Mouse (Mus musculus) lung, embryonic 14.5 days (tissue): ENCODE measurements around the gene Arhgap18. TPM values are rescaled to one million over a fixed set of nuclear protein-coding genes. Genes with fewer than 3 reads are reported as not detected.

Source experiments
- ATAC-seq: fragments of 200-750 bp; cut with Nextera tagmentation; 2 replicates; pipeline ENCODE4 v1.8.0; 2017; ENCODE audit warnings: mild to moderate bottlenecking, moderate TSS enrichment, moderate library complexity; ENCODE audit not compliant: insufficient read depth
- DNase-seq: peaks from one replicate; pipeline ENCODE4 v3.0.0-alpha.2; 2015
- H3K27ac ChIP-seq: fragments of 300-500 bp; sonication (generic); 2 replicates; pipeline ENCODE4 v1.5.1; 2014; ENCODE audit warnings: low read depth, mild to moderate bottlenecking, moderate library complexity
- H3K27me3 ChIP-seq: fragments of 300-500 bp; sonication (generic); 2 replicates; pipeline ENCODE4 v1.6.1; 2014; ENCODE audit warnings: low read length, control low read depth; ENCODE audit not compliant: insufficient read depth
- H3K36me3 ChIP-seq: fragments of 300-500 bp; sonication (generic); 2 replicates; pipeline ENCODE4 v1.6.1; 2014; ENCODE audit warnings: control low read depth; ENCODE audit not compliant: insufficient read depth
- H3K4me1 ChIP-seq: fragments of 300-500 bp; sonication (generic); 2 replicates; pipeline ENCODE4 v1.6.1; 2014; ENCODE audit warnings: antibody characterized with exemption, control low read depth; ENCODE audit not compliant: insufficient read depth
- H3K4me2 ChIP-seq: fragments of 300-500 bp; sonication (generic); 2 replicates; pipeline ENCODE4 v1.6.1; 2014; ENCODE audit warnings: mild to moderate bottlenecking
- H3K4me3 ChIP-seq: fragments of 300-500 bp; sonication (generic); 2 replicates; pipeline ENCODE4 v1.5.1; 2014; ENCODE audit warnings: low read depth, low read length
- H3K9ac ChIP-seq: fragments of 300-500 bp; sonication (generic); 2 replicates; pipeline ENCODE4 v1.6.1; 2014
- H3K9me3 ChIP-seq: fragments of 300-500 bp; sonication (generic); 2 replicates; pipeline ENCODE4 v1.6.1; 2016; ENCODE audit warnings: low read depth, low read length, control low read depth
- CTCF ChIP-seq: IDR thresholded peaks from 2 replicates; pipeline ENCODE4 v1.5.1; 2016; ENCODE audit warnings: antibody characterized with exemption, low read depth
- WGBS: fragments of 180-500 bp; shearing (Covaris S2); extraction: QIAGEN DNeasy Blood & Tissue Kit; methylation state at CpG from one replicate; pipeline ENCODE4 v1.1.7; 2014; 5-methylcytosine and 5-hydroxymethylcytosine counted together
- polyA plus RNA-seq: library from polyadenylated mRNA; unstranded; fragments of >200 nt; fragmentation: Nextera tagmentation; extraction: Ambion mirVana; gene quantifications from 2 replicates; pipeline ENCODE4 v1.2.1, GENCODE M21; 2014

Arhgap18 gene
- polyA plus RNA-seq, 1 experiment from 2014 or later = 49.6 TPM

DNA sequence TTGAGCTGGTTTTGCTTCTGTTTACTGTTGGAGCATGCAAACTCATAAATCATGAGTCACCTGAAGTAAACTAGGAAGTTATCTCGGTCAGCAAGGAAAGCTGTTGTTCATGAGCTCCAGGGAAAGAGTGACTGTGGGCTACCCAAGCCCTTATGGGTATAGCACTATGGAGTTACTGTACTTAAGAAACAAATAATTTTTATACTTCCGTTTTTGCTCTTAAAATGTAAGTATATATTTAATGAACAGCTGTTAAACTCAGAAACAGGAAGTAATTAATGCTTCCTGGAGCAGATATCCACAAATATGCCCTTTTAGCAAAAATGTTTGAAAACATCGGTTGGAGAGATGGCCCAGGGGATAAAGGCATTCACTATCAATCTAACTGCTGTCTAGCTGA lies 27.4 kb downstream of the Arhgap18 start:
- no peaks in the 10 kb centered on the region for H3K36me3 ChIP-seq
- no peaks in the 10 kb centered on the region for H3K9me3 ChIP-seq
- 0 out of 2 replicates have a peak overlapping the region, but pooled peaks have one; percentile 16 for H3K27ac ChIP-seq
- peak overlapping the region; percentile 20; the same call in 1 of the 2 replicates for H3K4me2 ChIP-seq
- H3K27me3 ChIP-seq = no peaks in the 10 kb centered on the region
- DNase-seq (no peak), ATAC-seq (no peak)
- 29% methylated on average over 3 of the region's 3 CpGs for WGBS
- no peaks in the 10 kb centered on the region for H3K4me1 ChIP-seq
- H3K9ac ChIP-seq = no peak overlapping the region
- no peak for TF ChIP-seq CTCF
- H3K4me3 ChIP-seq = no peak overlapping the region

DNA sequence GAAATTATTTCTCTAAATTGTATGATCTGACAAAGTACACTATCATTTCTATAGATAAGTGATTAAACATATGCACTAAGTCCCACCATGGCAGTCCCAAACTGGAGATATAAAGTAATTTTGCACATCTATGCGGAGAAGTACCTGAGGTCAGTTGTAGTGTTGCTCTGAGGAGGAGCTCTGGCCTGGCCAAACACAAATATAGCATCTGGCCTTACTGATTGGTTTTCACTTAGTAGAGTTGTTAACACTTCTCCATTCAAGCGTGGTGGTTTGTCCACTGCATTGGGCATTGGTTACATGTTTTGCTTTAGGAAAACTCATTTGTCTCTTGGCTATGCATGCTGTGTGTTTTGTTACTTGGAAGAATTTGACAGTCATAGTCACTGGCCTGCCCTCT lies 36.5 kb downstream of the Arhgap18 start:
- no peak for DNase-seq
- no peaks in the 10 kb centered on the region for H3K36me3 ChIP-seq
- ATAC-seq = no peak
- H3K4me1 ChIP-seq = no peaks in the 10 kb centered on the region
- no peaks in the 10 kb centered on the region for H3K27me3 ChIP-seq
- no peak overlapping the region for H3K27ac ChIP-seq
- WGBS = 84% methylated on average over 2 of the region's 2 CpGs
- no peak for TF ChIP-seq CTCF
- no peaks in the 10 kb centered on the region for H3K9me3 ChIP-seq
- H3K9ac ChIP-seq = no peak overlapping the region
- no peak overlapping the region for H3K4me3 ChIP-seq
- H3K4me2 ChIP-seq = no peak overlapping the region

DNA sequence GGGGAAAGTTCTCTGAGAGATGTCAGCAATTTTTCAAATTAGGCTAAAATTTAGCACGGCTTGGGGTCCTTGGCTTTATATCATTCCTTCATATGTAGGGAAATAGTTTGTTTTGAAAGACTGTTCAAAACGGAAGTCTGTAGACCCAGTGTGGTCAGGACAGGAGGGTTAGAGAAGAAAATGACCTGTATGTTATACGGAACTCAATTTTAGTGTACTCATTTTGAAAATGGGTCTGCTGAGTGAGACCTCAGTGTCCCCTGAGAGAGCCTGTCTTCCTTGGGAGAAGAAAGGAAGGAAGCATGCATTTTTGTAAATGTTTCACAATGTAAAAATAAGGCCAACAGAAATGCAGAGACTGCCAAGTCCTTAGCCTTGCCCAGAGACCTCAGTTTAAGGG lies 38.6 kb downstream of the Arhgap18 start:
- no peak for ATAC-seq
- no peaks in the 10 kb centered on the region for H3K36me3 ChIP-seq
- no peak overlapping the region for H3K9ac ChIP-seq
- no peak overlapping the region for H3K4me2 ChIP-seq
- no peak overlapping the region for H3K27ac ChIP-seq
- no peaks in the 10 kb centered on the region for H3K4me1 ChIP-seq
- 71% methylated on average over 3 of the region's 3 CpGs for WGBS
- TF ChIP-seq CTCF = no peak
- no peaks in the 10 kb centered on the region for H3K27me3 ChIP-seq
- H3K4me3 ChIP-seq = no peak overlapping the region
- no peak for DNase-seq
- no peaks in the 10 kb centered on the region for H3K9me3 ChIP-seq

- WGBS = 83% methylated on average over 8 of the region's 8 CpGs
- ATAC-seq = no peak
Measured at GRCm38 (mm10) chr10:26793013-26793412, 39.8 kb downstream of the Arhgap18 start.

DNA sequence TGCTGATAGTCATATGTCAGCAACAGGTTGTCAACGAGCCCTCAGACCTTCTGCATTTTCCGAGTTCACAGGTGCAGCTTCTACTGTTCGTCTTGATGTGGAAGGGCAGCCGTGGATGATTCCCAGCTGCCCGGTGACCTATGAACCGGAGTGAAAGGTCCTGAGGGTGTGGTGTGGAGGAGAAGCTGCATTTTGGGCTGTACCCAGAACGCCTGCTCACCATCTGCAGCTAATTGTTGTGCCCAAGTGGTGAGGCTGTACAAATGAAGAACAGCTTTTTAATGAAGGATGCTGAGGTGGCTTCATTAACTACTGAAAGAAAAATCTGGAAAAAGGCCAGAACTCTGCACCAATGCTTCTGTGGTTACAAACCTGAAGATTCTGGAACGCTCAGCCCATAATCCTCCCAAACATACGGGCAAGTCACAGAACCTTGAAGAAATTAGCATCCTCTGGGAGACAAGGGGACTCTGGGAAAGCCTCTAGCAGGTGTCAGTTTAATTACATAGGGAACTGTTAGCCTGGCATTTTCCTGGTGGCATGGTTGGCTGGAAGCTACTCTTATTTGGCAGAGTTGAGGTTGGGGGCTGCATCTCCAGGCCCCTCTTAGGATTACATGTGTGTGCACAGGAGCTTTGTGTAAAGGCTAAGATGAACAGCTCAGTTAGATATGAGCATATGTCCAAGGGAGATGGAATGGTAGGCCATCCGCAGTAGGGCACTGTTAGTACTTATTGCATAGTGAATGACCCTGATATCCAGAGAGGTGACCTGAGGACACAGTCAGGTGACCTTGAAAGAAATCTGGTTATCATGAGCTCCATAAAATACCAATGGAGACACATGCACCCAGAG lies 43.4 kb downstream of the Arhgap18 start:
- TF ChIP-seq CTCF = no peak
- Histone ChIP-seq H3K27me3 (no peaks in the 10 kb centered on the region), H3K9me3 (no peaks in the 10 kb centered on the region), H3K36me3 (no peaks in the 10 kb centered on the region), H3K4me1 (no peaks in the 10 kb centered on the region), H3K27ac (no peak overlapping the region), H3K4me3 (no peak overlapping the region), H3K4me2 (no peak overlapping the region), H3K9ac (no peak overlapping the region)
- ATAC-seq (no peak), DNase-seq (no peak)
- WGBS = 55% methylated on average over 10 of the region's 10 CpGs

More at GRCm38 (mm10) chr10:26793013-26793412, 39.8 kb downstream of the Arhgap18 start:
- H3K4me3 ChIP-seq = no peak overlapping the region
- H3K4me1 ChIP-seq = no peaks in the 10 kb centered on the region
- no peak overlapping the region for H3K9ac ChIP-seq
- H3K4me2 ChIP-seq = no peak overlapping the region
- no peak for DNase-seq
- H3K36me3 ChIP-seq = no peaks in the 10 kb centered on the region
- no peak overlapping the region for H3K27ac ChIP-seq
- H3K9me3 ChIP-seq = no peaks in the 10 kb centered on the region
- TF ChIP-seq CTCF = no peak
- H3K27me3 ChIP-seq = no peaks in the 10 kb centered on the region

- H3K4me1 ChIP-seq = no peaks in the 10 kb centered on the region
- H3K36me3 ChIP-seq = no peaks in the 10 kb centered on the region
- no peaks in the 10 kb centered on the region for H3K27me3 ChIP-seq
- no peak overlapping the region for H3K4me2 ChIP-seq
- DNase-seq (no peak), ATAC-seq (no peak)
- WGBS = 75% methylated on average over 7 of the region's 7 CpGs
- no peaks in the 10 kb centered on the region for H3K9me3 ChIP-seq
- H3K4me3 ChIP-seq = no peak overlapping the region
- H3K27ac ChIP-seq = no peak overlapping the region
- TF ChIP-seq CTCF = no peak
- H3K9ac ChIP-seq = no peak overlapping the region
Measured at GRCm38 (mm10) chr10:26797287-26797672, 44.1 kb downstream of the Arhgap18 start.

DNA sequence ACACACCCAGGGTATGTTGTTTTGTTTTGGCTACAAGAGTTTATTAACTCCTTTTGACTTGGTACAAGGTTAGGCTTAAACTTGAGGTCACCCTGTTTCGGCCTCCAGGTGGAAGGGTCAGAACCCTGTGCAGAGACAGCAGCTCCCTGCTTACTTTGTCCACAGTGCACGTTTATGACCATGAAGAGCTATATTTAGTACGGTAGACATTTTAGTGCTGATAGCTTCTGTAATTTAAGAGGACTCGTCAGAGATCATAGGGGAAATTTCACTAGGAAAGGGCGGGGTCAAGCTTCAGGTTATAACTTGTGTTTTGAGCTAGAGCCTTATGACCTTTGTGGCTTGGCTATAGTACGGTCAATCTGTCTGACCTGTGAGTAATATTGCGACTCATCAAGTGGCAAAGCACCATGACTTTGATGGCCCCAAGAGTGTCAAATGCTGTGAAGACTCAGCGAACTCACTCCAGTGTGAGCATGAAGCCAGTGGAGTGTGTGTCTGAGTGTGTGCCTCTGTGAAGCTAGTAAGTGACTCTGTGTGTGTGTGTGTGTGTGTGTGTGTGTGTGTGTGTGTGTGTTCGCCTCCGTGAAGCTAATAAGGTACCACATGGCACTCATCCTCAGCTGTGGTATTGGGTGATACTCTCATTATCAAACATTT lies 45.7 kb downstream of the Arhgap18 start:
- no peak overlapping the region for H3K4me3 ChIP-seq
- no peak for TF ChIP-seq CTCF
- H3K36me3 ChIP-seq = no peaks in the 10 kb centered on the region
- no peaks in the 10 kb centered on the region for H3K27me3 ChIP-seq
- H3K9ac ChIP-seq = no peak overlapping the region
- H3K27ac ChIP-seq = 0 out of 2 replicates have a peak overlapping the region, but pooled peaks have one; percentile 48
- no peak overlapping the region for H3K4me2 ChIP-seq
- no peaks in the 10 kb centered on the region for H3K9me3 ChIP-seq
- H3K4me1 ChIP-seq = no peaks in the 10 kb centered on the region
- 66% methylated on average over 10 of the region's 10 CpGs for WGBS
- DNase-seq (no peak), ATAC-seq (no peak)
